Mouse (Mus musculus): ENCODE data around the gene Dedd2.
A peak's percentile ranks its signal among the peaks of the same experiment; 100 is the strongest.

GRCm38 (mm10) chr7:25267301-25267750, 46.9 kb upstream of the Dedd2 start, which contains the start of gene Cic:
- TF ChIP-seq RCOR1 (IDR thresholded peaks at IDR 0.05; ENCODE audit: low read depth, low read length), result no peak
- TF ChIP-seq CTCF (IDR thresholded peaks at IDR 0.05 in 2 of 3, conservative IDR thresholded peaks at IDR 0.05 in 1 of 3; ENCODE audit: control insufficient read depth in 1 of 3, insufficient read depth in 1 of 3, low read depth in 2 of 3, low read length in 3 of 3, poor library complexity in 1 of 3, severe bottlenecking in 1 of 3), result no peak
- TF ChIP-seq POLR2A (IDR thresholded peaks at IDR 0.05; ENCODE audit: control insufficient read depth in 1 of 2, insufficient read depth in 1 of 2, low read depth in 1 of 2, low read length in 2 of 2, poor library complexity in 1 of 2), result peak; percentile 49 to 93
